Mouse (Mus musculus): ENCODE data around the gene Ftsj3. TPM values are rescaled to one million over a fixed set of nuclear protein-coding genes. Genes with fewer than 3 reads are reported as not detected.

The Ftsj3 gene
- polyA plus RNA-seq, 1 experiment from 2014 or later = 50.8 TPM

- Histone ChIP-seq H3K27ac (ENCODE audit: low read length) (no peak overlapping the region), H3K36me3 (ENCODE audit: control insufficient read depth, insufficient read depth, low read length) (no peaks in the 10 kb centered on the region), H3K4me2 (ENCODE audit: low read depth, low read length) (no peak overlapping the region), H3K4me1 (ENCODE audit: control insufficient read depth, insufficient read depth, low read length) (no peaks in the 10 kb centered on the region), H3K4me3 (ENCODE audit: low read length) (no peak overlapping the region), H3K9me3 (ENCODE audit: control insufficient read depth, low read length) (no peaks in the 10 kb centered on the region), H3K27me3 (replicated peaks; ENCODE audit: control insufficient read depth, insufficient read depth, low read length) (no peaks in the 10 kb centered on the region), H3K9ac (ENCODE audit: low read depth, low read length) (no peak overlapping the region)
- ATAC-seq = no peak
- WGBS = 63% methylated on average over 8 of the region's 8 CpGs
These were observed 28.2 kb upstream of the Ftsj3 start for GRCm38 (mm10) chr11:106284126-106284525.

- Histone ChIP-seq H3K27me3 (replicated peaks; ENCODE audit: control insufficient read depth, insufficient read depth, low read length) (no peaks in the 10 kb centered on the region), H3K36me3 (ENCODE audit: control insufficient read depth, insufficient read depth, low read length) (no peaks in the 10 kb centered on the region), H3K9me3 (ENCODE audit: control insufficient read depth, low read length) (no peaks in the 10 kb centered on the region), H3K4me3 (ENCODE audit: low read length) (no peak overlapping the region), H3K4me2 (ENCODE audit: low read depth, low read length) (no peak overlapping the region), H3K27ac (ENCODE audit: low read length) (no peak overlapping the region), H3K9ac (ENCODE audit: low read depth, low read length) (no peak overlapping the region), H3K4me1 (ENCODE audit: control insufficient read depth, insufficient read depth, low read length) (no peaks in the 10 kb centered on the region)
- ATAC-seq = no peak
- 83% methylated on average over 4 of the region's 4 CpGs for WGBS
These were observed 27.5 kb upstream of the Ftsj3 start for GRCm38 (mm10) chr11:106283371-106283770.

- Histone ChIP-seq H3K9me3 (ENCODE audit: control insufficient read depth, low read length) (no peaks in the 10 kb centered on the region), H3K36me3 (ENCODE audit: control insufficient read depth, insufficient read depth, low read length) (no peaks in the 10 kb centered on the region), H3K4me3 (ENCODE audit: low read length) (no peak overlapping the region), H3K4me2 (ENCODE audit: low read depth, low read length) (no peak overlapping the region), H3K4me1 (ENCODE audit: control insufficient read depth, insufficient read depth, low read length) (no peaks in the 10 kb centered on the region), H3K27me3 (replicated peaks; ENCODE audit: control insufficient read depth, insufficient read depth, low read length) (no peaks in the 10 kb centered on the region), H3K27ac (ENCODE audit: low read length) (no peak overlapping the region), H3K9ac (ENCODE audit: low read depth, low read length) (no peak overlapping the region)
- WGBS = 81% methylated on average over 6 of the region's 6 CpGs
- ATAC-seq = no peak
These were observed 26.6 kb upstream of the Ftsj3 start for GRCm38 (mm10) chr11:106282452-106282851.

GRCm38 (mm10) chr11:106276454-106276853 is 20.6 kb upstream of the Ftsj3 start, which contains the start of gene Tcam1:
Gene Tcam1 (plus strand): TSS chr11:106276672.
- no peaks in the 10 kb centered on the region for H3K9me3 ChIP-seq (ENCODE audit: control insufficient read depth, low read length)
- peak within 1 kb of the TSS; percentile 31 for H3K4me3 ChIP-seq (ENCODE audit: low read length)
- no peaks in the 10 kb centered on the region for H3K36me3 ChIP-seq (ENCODE audit: control insufficient read depth, insufficient read depth, low read length)
- peaks cover 19% of the 10 kb centered on the region for H3K4me1 ChIP-seq (ENCODE audit: control insufficient read depth, insufficient read depth, low read length)
- peak; percentile 16; the same call in 1 of the 2 replicates for ATAC-seq
- no peaks in the 10 kb centered on the region for H3K27me3 ChIP-seq (replicated peaks; ENCODE audit: control insufficient read depth, insufficient read depth, low read length)
- peak within 1 kb of the TSS; percentile 52 for H3K4me2 ChIP-seq (ENCODE audit: low read depth, low read length)
- H3K9ac ChIP-seq (ENCODE audit: low read depth, low read length) = peak within 1 kb of the TSS; percentile 59
- H3K27ac ChIP-seq (ENCODE audit: low read length) = no peak within 1 kb of the TSS
- 6% methylated on average over 25 of the region's 25 CpGs for WGBS

GRCm38 (mm10) chr11:106274971-106275411 is 19.1 kb upstream of the Ftsj3 start:
- Histone ChIP-seq H3K4me1 (ENCODE audit: control insufficient read depth, insufficient read depth, low read length) (peaks cover 32% of the 10 kb centered on the region), H3K36me3 (ENCODE audit: control insufficient read depth, insufficient read depth, low read length) (no peaks in the 10 kb centered on the region), H3K4me2 (ENCODE audit: low read depth, low read length) (no peak overlapping the region), H3K9ac (ENCODE audit: low read depth, low read length) (0 out of 2 replicates have a peak overlapping the region, but pooled peaks have one; percentile 13), H3K27me3 (replicated peaks; ENCODE audit: control insufficient read depth, insufficient read depth, low read length) (no peaks in the 10 kb centered on the region), H3K4me3 (ENCODE audit: low read length) (no peak overlapping the region), H3K27ac (ENCODE audit: low read length) (peak overlapping the region; percentile 1), H3K9me3 (ENCODE audit: control insufficient read depth, low read length) (no peaks in the 10 kb centered on the region)
- WGBS = 51% methylated on average over 7 of the region's 7 CpGs
- no peak for ATAC-seq

GRCm38 (mm10) chr11:106274374-106274773 is 18.5 kb upstream of the Ftsj3 start:
- Histone ChIP-seq H3K4me1 (ENCODE audit: control insufficient read depth, insufficient read depth, low read length) (peaks cover 34% of the 10 kb centered on the region), H3K4me2 (ENCODE audit: low read depth, low read length) (no peak overlapping the region), H3K36me3 (ENCODE audit: control insufficient read depth, insufficient read depth, low read length) (no peaks in the 10 kb centered on the region), H3K4me3 (ENCODE audit: low read length) (no peak overlapping the region), H3K27ac (ENCODE audit: low read length) (0 out of 2 replicates have a peak overlapping the region, but pooled peaks have one; percentile 1), H3K9me3 (ENCODE audit: control insufficient read depth, low read length) (no peaks in the 10 kb centered on the region), H3K27me3 (replicated peaks; ENCODE audit: control insufficient read depth, insufficient read depth, low read length) (no peaks in the 10 kb centered on the region), H3K9ac (ENCODE audit: low read depth, low read length) (no peak overlapping the region)
- WGBS = 88% methylated on average over 1 of the region's 1 CpGs
- no peak for ATAC-seq

GRCm38 (mm10) chr11:106273811-106274210 is 17.9 kb upstream of the Ftsj3 start:
- no peaks in the 10 kb centered on the region for H3K36me3 ChIP-seq (ENCODE audit: control insufficient read depth, insufficient read depth, low read length)
- peaks cover 40% of the 10 kb centered on the region for H3K4me1 ChIP-seq (ENCODE audit: control insufficient read depth, insufficient read depth, low read length)
- 0 out of 2 replicates have a peak overlapping the region, but pooled peaks have one; percentile 90 for H3K27ac ChIP-seq (ENCODE audit: low read length)
- H3K9me3 ChIP-seq (ENCODE audit: control insufficient read depth, low read length) = no peaks in the 10 kb centered on the region
- ATAC-seq = no peak
- no peak overlapping the region for H3K9ac ChIP-seq (ENCODE audit: low read depth, low read length)
- peak overlapping the region; percentile 88 for H3K4me2 ChIP-seq (ENCODE audit: low read depth, low read length)
- peak overlapping the region; percentile 96 for H3K4me3 ChIP-seq (ENCODE audit: low read length)
- WGBS = 90% methylated on average over 6 of the region's 6 CpGs
- H3K27me3 ChIP-seq (replicated peaks; ENCODE audit: control insufficient read depth, insufficient read depth, low read length) = no peaks in the 10 kb centered on the region

GRCm38 (mm10) chr11:106273311-106273684 is 17.4 kb upstream of the Ftsj3 start:
- peak overlapping the region; percentile 75 for H3K9ac ChIP-seq (ENCODE audit: low read depth, low read length)
- H3K4me2 ChIP-seq (ENCODE audit: low read depth, low read length) = peak overlapping the region; percentile 88
- peak overlapping the region; percentile 90 for H3K27ac ChIP-seq (ENCODE audit: low read length)
- 8% methylated on average over 16 of the region's 16 CpGs for WGBS
- peak overlapping the region; percentile 96 for H3K4me3 ChIP-seq (ENCODE audit: low read length)
- no peaks in the 10 kb centered on the region for H3K27me3 ChIP-seq (replicated peaks; ENCODE audit: control insufficient read depth, insufficient read depth, low read length)
- H3K4me1 ChIP-seq (ENCODE audit: control insufficient read depth, insufficient read depth, low read length) = peaks cover 45% of the 10 kb centered on the region
- H3K36me3 ChIP-seq (ENCODE audit: control insufficient read depth, insufficient read depth, low read length) = no peaks in the 10 kb centered on the region
- ATAC-seq = peak; percentile 19
- no peaks in the 10 kb centered on the region for H3K9me3 ChIP-seq (ENCODE audit: control insufficient read depth, low read length)

GRCm38 (mm10) chr11:106272644-106273310 is 16.9 kb upstream of the Ftsj3 start, which contains the start of gene Smarcd2:
Gene Smarcd2 (minus strand): TSS chr11:106272972.
- under 1% methylated on average over 72 of the region's 72 CpGs for WGBS
- ATAC-seq = peak; percentile 94
- H3K4me1 ChIP-seq (ENCODE audit: control insufficient read depth, insufficient read depth, low read length) = peaks cover 50% of the 10 kb centered on the region
- peak within 1 kb of the TSS; percentile 96 for H3K4me3 ChIP-seq (ENCODE audit: low read length)
- H3K27me3 ChIP-seq (replicated peaks; ENCODE audit: control insufficient read depth, insufficient read depth, low read length) = no peaks in the 10 kb centered on the region
- H3K36me3 ChIP-seq (ENCODE audit: control insufficient read depth, insufficient read depth, low read length) = no peaks in the 10 kb centered on the region
- peak within 1 kb of the TSS; percentile 98 for H3K27ac ChIP-seq (ENCODE audit: low read length)
- peak within 1 kb of the TSS; percentile 99 for H3K9ac ChIP-seq (ENCODE audit: low read depth, low read length)
- H3K9me3 ChIP-seq (ENCODE audit: control insufficient read depth, low read length) = no peaks in the 10 kb centered on the region
- peak within 1 kb of the TSS; percentile 88 for H3K4me2 ChIP-seq (ENCODE audit: low read depth, low read length)
